Mouse (Mus musculus) E14TG2a.4 (cell line): ENCODE data around the gene Myh3.

Experiments
- CTCF ChIP-seq: conservative IDR thresholded peaks from 2 replicates; pipeline ENCODE4 v1.5.1; 2014; ENCODE audit warnings: low read length
- POU5F1 ChIP-seq: IDR thresholded peaks from 2 replicates; pipeline ENCODE4 v1.6.1; 2014; ENCODE audit warnings: low read length, borderline replicate concordance

DNA sequence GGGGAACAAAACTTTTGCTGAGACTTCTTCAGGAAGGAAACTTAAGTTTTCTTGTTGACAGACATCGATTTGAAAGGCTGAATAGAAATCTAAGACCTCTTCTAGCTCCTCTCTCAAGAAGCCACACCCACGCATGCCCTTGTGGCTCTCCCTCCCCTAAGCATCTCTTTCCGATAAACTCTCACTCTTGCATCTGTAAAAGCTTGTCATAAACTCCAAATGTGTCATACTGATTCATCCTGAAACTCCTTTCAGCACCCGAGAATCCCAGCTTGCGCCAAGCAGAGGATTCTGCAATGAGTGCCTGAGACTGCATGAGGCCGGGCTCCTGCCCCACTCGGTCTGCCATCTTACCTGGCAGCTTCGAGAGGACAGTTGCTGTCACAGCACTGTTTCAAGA is 29.6 kb upstream of the Myh3 start:
- no peak for TF ChIP-seq CTCF
- TF ChIP-seq POU5F1: no peak
